Mouse (Mus musculus) bone marrow, adult 2 months (tissue): ENCODE results near the gene Fras1.

Experiments used
- CTCF ChIP-seq: fragments of 200-500 bp; IDR thresholded peaks from 2 replicates; pipeline ENCODE4 v1.5.1; 2011; ENCODE audit warnings: low read length, control low read depth; ENCODE audit not compliant: control insufficient read depth, insufficient read depth
- POLR2A ChIP-seq: fragments of 200-500 bp; IDR thresholded peaks from 2 replicates; pipeline ENCODE4 v1.6.1; 2011; ENCODE audit warnings: low read depth, mild to moderate bottlenecking, control low read depth, low read length, borderline replicate concordance; ENCODE audit not compliant: control insufficient read depth

DNA sequence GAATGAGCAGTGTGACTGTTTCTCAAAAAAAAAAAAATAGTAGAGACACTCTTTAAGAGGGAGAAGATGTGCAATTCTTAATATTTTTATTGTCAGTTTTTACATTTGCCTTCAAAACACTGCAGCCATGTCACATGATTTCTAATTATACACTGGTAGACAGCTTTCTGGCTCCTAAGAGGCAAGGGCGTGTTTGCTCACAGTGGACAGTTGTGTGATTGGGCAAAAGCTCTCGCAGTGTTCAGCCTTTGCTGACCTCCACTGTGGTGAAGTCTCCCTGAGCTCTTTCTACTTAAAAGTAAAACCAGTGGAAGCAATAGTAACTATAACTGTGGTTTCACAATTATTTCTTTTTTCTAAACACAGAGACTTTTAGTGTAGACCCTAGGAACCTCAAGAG is 315.1 kb downstream of the Fras1 start:
- TF ChIP-seq CTCF: no peak
- TF ChIP-seq POLR2A: no peak
